Mouse (Mus musculus) MN1 (cell line): Measurements from ENCODE around the gene Hint1.
A peak's percentile ranks its signal among the peaks of the same experiment; 100 is the strongest.
"Not testable (repeated sequence)": the region's sequence is repeated elsewhere in the genome, so short reads cannot be mapped to it uniquely, and the experiment has no call there.

Experiments
- DNase-seq: peaks from one replicate; pipeline ENCODE4 v3.0.0-alpha.2; 2016; ENCODE audit warnings: low spot score

The Hint1 gene

GRCm38 (mm10) chr11:54896646-54897045 is 30.5 kb downstream of the Hint1 start:
- not testable (repeated sequence) for DNase-seq

GRCm38 (mm10) chr11:54897470-54897869 is 31.3 kb downstream of the Hint1 start:
- DNase-seq = no peak

GRCm38 (mm10) chr11:54899657-54900056 is 33.5 kb downstream of the Hint1 start:
- no peak for DNase-seq

- DNase-seq = no peak
Observed at GRCm38 (mm10) chr11:54902333-54903323, 36.4 kb downstream of the Hint1 start, which contains the start of gene Gpx3. Gene Gpx3, plus strand, starts transcription at chr11:54902453.

GRCm38 (mm10) chr11:54903339-54903738 is 37.2 kb downstream of the Hint1 start:
- no peak for DNase-seq

GRCm38 (mm10) chr11:54903940-54904706 is 37.9 kb downstream of the Hint1 start:
- peak; percentile 37 for DNase-seq

- no peak for DNase-seq
Observed at GRCm38 (mm10) chr11:54905086-54905485, 38.9 kb downstream of the Hint1 start.

- no peak for DNase-seq
Observed at GRCm38 (mm10) chr11:54905931-54906330, 39.7 kb downstream of the Hint1 start.

GRCm38 (mm10) chr11:54906466-54906865 is 40.3 kb downstream of the Hint1 start:
- no peak for DNase-seq

- no peak for DNase-seq
Observed at GRCm38 (mm10) chr11:54907259-54907658, 41.1 kb downstream of the Hint1 start.

GRCm38 (mm10) chr11:54909273-54909672 is 43.1 kb downstream of the Hint1 start:
- DNase-seq = no peak

- no peak for DNase-seq
Observed at GRCm38 (mm10) chr11:54910081-54910665, 44.0 kb downstream of the Hint1 start.

- no peak for DNase-seq
Observed at GRCm38 (mm10) chr11:54911201-54911600, 45.0 kb downstream of the Hint1 start.

- DNase-seq = no peak
Observed at GRCm38 (mm10) chr11:54911671-54912502, 45.7 kb downstream of the Hint1 start.

- no peak for DNase-seq
Observed at GRCm38 (mm10) chr11:54912503-54913316, 46.5 kb downstream of the Hint1 start.

- DNase-seq = no peak
Observed at GRCm38 (mm10) chr11:54913841-54914240, 47.7 kb downstream of the Hint1 start.

GRCm38 (mm10) chr11:54917461-54917860 is 51.3 kb downstream of the Hint1 start:
- DNase-seq = no peak

- DNase-seq = no peak
Observed at GRCm38 (mm10) chr11:54918273-54918672, 52.1 kb downstream of the Hint1 start.
